Mouse (Mus musculus) layer of hippocampus, postnatal 14 days (tissue): ENCODE measurements around the gene Dlgap4. TPM values are rescaled to one million over a fixed set of nuclear protein-coding genes. Genes with fewer than 3 reads are reported as not detected.

Experiments
- DNase-seq, 2 experiments: peaks; one replicate each; pipeline ENCODE4 v3.0.0; 2021 to 2022; ENCODE audit warnings: low spot score in 2 of 2, mixed read lengths in 1 of 2
- total RNA-seq, 2 experiments: library from RNA; stranded (reverse); gene quantifications; 2 replicates each; pipeline ENCODE4 v1.2.3; 2021

Dlgap4 gene
- total RNA-seq, 2 experiments from 2014 or later, result 194 TPM

GRCm38 (mm10) chr2:156698168-156698567 is 84.7 kb downstream of the Dlgap4 start:
- no peak for DNase-seq

- DNase-seq, result peak; percentile 83 to 87
Measured at GRCm38 (mm10) chr2:156705473-156705872, 92.0 kb downstream of the Dlgap4 start.

- DNase-seq, result no peak
Measured at GRCm38 (mm10) chr2:156716683-156717082, 103.2 kb downstream of the Dlgap4 start.

- DNase-seq, result peak in 1 of 2 experiments; percentile 61
Measured at GRCm38 (mm10) chr2:156717320-156718281, 104.1 kb downstream of the Dlgap4 start.

- DNase-seq, result no peak
Measured at GRCm38 (mm10) chr2:156718793-156719192, 105.3 kb downstream of the Dlgap4 start.

- no peak for DNase-seq
Measured at GRCm38 (mm10) chr2:156719549-156720312, 106.2 kb downstream of the Dlgap4 start.

GRCm38 (mm10) chr2:156720313-156720674 is 106.8 kb downstream of the Dlgap4 start:
- DNase-seq, result no peak

- DNase-seq, result peak; percentile 93 to 96
Measured at GRCm38 (mm10) chr2:156720675-156721553, 107.4 kb downstream of the Dlgap4 start.

GRCm38 (mm10) chr2:156721554-156722070 is 108.1 kb downstream of the Dlgap4 start:
- DNase-seq, result no peak

GRCm38 (mm10) chr2:156722071-156722575 is 108.6 kb downstream of the Dlgap4 start:
- peak in 1 of 2 experiments; percentile 48 for DNase-seq

GRCm38 (mm10) chr2:156722752-156723151 is 109.2 kb downstream of the Dlgap4 start:
- DNase-seq, result no peak

- DNase-seq, result no peak
Measured at GRCm38 (mm10) chr2:156723899-156724523, 110.5 kb downstream of the Dlgap4 start.

- no peak for DNase-seq
Measured at GRCm38 (mm10) chr2:156724871-156725270, 111.4 kb downstream of the Dlgap4 start.

- no peak for DNase-seq
Measured at GRCm38 (mm10) chr2:156726344-156726743, 112.8 kb downstream of the Dlgap4 start.

GRCm38 (mm10) chr2:156726878-156727277 is 113.4 kb downstream of the Dlgap4 start:
- DNase-seq, result no peak

- DNase-seq, result no peak
Measured at GRCm38 (mm10) chr2:156729537-156730469, 116.3 kb downstream of the Dlgap4 start.

- no peak for DNase-seq
Measured at GRCm38 (mm10) chr2:156730501-156730921, 117.0 kb downstream of the Dlgap4 start.

GRCm38 (mm10) chr2:156731592-156731991 is 118.1 kb downstream of the Dlgap4 start:
- DNase-seq, result no peak

- DNase-seq, result peak; percentile 56 to 80
Measured at GRCm38 (mm10) chr2:156732109-156732508, 118.6 kb downstream of the Dlgap4 start.
